Mouse (Mus musculus): ENCODE data around the gene Wwtr1. TPM values are rescaled to one million over a fixed set of nuclear protein-coding genes. Genes with fewer than 3 reads are reported as not detected.

The Wwtr1 gene
- polyA plus RNA-seq, 1 experiment: 0.16 TPM

- Histone ChIP-seq H3K4me3 (ENCODE audit: insufficient read depth, low read length) (no peak overlapping the region), H3K27ac (ENCODE audit: insufficient read depth, low read depth, low read length) (no peak overlapping the region), H3K4me1 (ENCODE audit: control insufficient read depth, insufficient read depth, low read length) (no peaks in the 10 kb centered on the region)
- TF ChIP-seq POLR2A (IDR thresholded peaks at IDR 0.05; ENCODE audit: borderline replicate concordance, low read depth, low read length) (no peak), CTCF (IDR thresholded peaks at IDR 0.05; ENCODE audit: low read depth, low read length) (no peak)
Observed at GRCm38 (mm10) chr3:57523093-57523492, 52.6 kb downstream of the Wwtr1 start.

GRCm38 (mm10) chr3:57521876-57522275 is 53.8 kb downstream of the Wwtr1 start:
- H3K27ac ChIP-seq (ENCODE audit: insufficient read depth, low read depth, low read length): no peak overlapping the region
- TF ChIP-seq POLR2A (IDR thresholded peaks at IDR 0.05; ENCODE audit: borderline replicate concordance, low read depth, low read length) (no peak), CTCF (IDR thresholded peaks at IDR 0.05; ENCODE audit: low read depth, low read length) (no peak)
- no peak overlapping the region for H3K4me3 ChIP-seq (ENCODE audit: insufficient read depth, low read length)

GRCm38 (mm10) chr3:57519995-57520394 is 55.7 kb downstream of the Wwtr1 start:
- Histone ChIP-seq H3K4me3 (ENCODE audit: insufficient read depth, low read length) (no peak overlapping the region), H3K27ac (ENCODE audit: insufficient read depth, low read depth, low read length) (no peak overlapping the region), H3K4me1 (ENCODE audit: control insufficient read depth, insufficient read depth, low read length) (no peaks in the 10 kb centered on the region)
- no peak for TF ChIP-seq CTCF (IDR thresholded peaks at IDR 0.05; ENCODE audit: low read depth, low read length)
- TF ChIP-seq POLR2A (IDR thresholded peaks at IDR 0.05; ENCODE audit: borderline replicate concordance, low read depth, low read length): no peak

More at GRCm38 (mm10) chr3:57521876-57522275, 53.8 kb downstream of the Wwtr1 start:
- H3K4me1 ChIP-seq (ENCODE audit: control insufficient read depth, insufficient read depth, low read length): no peaks in the 10 kb centered on the region

GRCm38 (mm10) chr3:57516146-57516545 is 59.6 kb downstream of the Wwtr1 start:
- Histone ChIP-seq H3K4me1 (ENCODE audit: control insufficient read depth, insufficient read depth, low read length) (no peaks in the 10 kb centered on the region), H3K27ac (ENCODE audit: insufficient read depth, low read depth, low read length) (no peak overlapping the region), H3K4me3 (ENCODE audit: insufficient read depth, low read length) (no peak overlapping the region)
- TF ChIP-seq CTCF (IDR thresholded peaks at IDR 0.05; ENCODE audit: low read depth, low read length) (no peak), POLR2A (IDR thresholded peaks at IDR 0.05; ENCODE audit: borderline replicate concordance, low read depth, low read length) (no peak)

- no peak overlapping the region for H3K4me3 ChIP-seq (ENCODE audit: insufficient read depth, low read length)
- no peaks in the 10 kb centered on the region for H3K4me1 ChIP-seq (ENCODE audit: control insufficient read depth, insufficient read depth, low read length)
- TF ChIP-seq POLR2A (IDR thresholded peaks at IDR 0.05; ENCODE audit: borderline replicate concordance, low read depth, low read length) (no peak), CTCF (IDR thresholded peaks at IDR 0.05; ENCODE audit: low read depth, low read length) (no peak)
- no peak overlapping the region for H3K27ac ChIP-seq (ENCODE audit: insufficient read depth, low read depth, low read length)
Observed at GRCm38 (mm10) chr3:57515044-57515443, 60.7 kb downstream of the Wwtr1 start.

- no peak overlapping the region for H3K4me3 ChIP-seq (ENCODE audit: insufficient read depth, low read length)
- H3K27ac ChIP-seq (ENCODE audit: insufficient read depth, low read depth, low read length): no peak overlapping the region
- no peaks in the 10 kb centered on the region for H3K4me1 ChIP-seq (ENCODE audit: control insufficient read depth, insufficient read depth, low read length)
- TF ChIP-seq POLR2A (IDR thresholded peaks at IDR 0.05; ENCODE audit: borderline replicate concordance, low read depth, low read length) (no peak), CTCF (IDR thresholded peaks at IDR 0.05; ENCODE audit: low read depth, low read length) (no peak)
Observed at GRCm38 (mm10) chr3:57511816-57512586, 63.7 kb downstream of the Wwtr1 start.

GRCm38 (mm10) chr3:57509945-57510675 is 65.6 kb downstream of the Wwtr1 start:
- H3K4me3 ChIP-seq (ENCODE audit: insufficient read depth, low read length): no peak overlapping the region
- no peak overlapping the region for H3K27ac ChIP-seq (ENCODE audit: insufficient read depth, low read depth, low read length)
- H3K4me1 ChIP-seq (ENCODE audit: control insufficient read depth, insufficient read depth, low read length): no peaks in the 10 kb centered on the region
- TF ChIP-seq POLR2A (IDR thresholded peaks at IDR 0.05; ENCODE audit: borderline replicate concordance, low read depth, low read length) (no peak), CTCF (IDR thresholded peaks at IDR 0.05; ENCODE audit: low read depth, low read length) (no peak)

GRCm38 (mm10) chr3:57505991-57506390 is 69.7 kb downstream of the Wwtr1 start:
- Histone ChIP-seq H3K4me3 (ENCODE audit: insufficient read depth, low read length) (no peak overlapping the region), H3K27ac (ENCODE audit: insufficient read depth, low read depth, low read length) (no peak overlapping the region), H3K4me1 (ENCODE audit: control insufficient read depth, insufficient read depth, low read length) (no peaks in the 10 kb centered on the region)
- TF ChIP-seq POLR2A (IDR thresholded peaks at IDR 0.05; ENCODE audit: borderline replicate concordance, low read depth, low read length) (no peak), CTCF (IDR thresholded peaks at IDR 0.05; ENCODE audit: low read depth, low read length) (no peak)

GRCm38 (mm10) chr3:57504756-57505155 is 71.0 kb downstream of the Wwtr1 start:
- TF ChIP-seq CTCF (IDR thresholded peaks at IDR 0.05; ENCODE audit: low read depth, low read length) (no peak), POLR2A (IDR thresholded peaks at IDR 0.05; ENCODE audit: borderline replicate concordance, low read depth, low read length) (no peak)
- Histone ChIP-seq H3K4me1 (ENCODE audit: control insufficient read depth, insufficient read depth, low read length) (no peaks in the 10 kb centered on the region), H3K4me3 (ENCODE audit: insufficient read depth, low read length) (no peak overlapping the region), H3K27ac (ENCODE audit: insufficient read depth, low read depth, low read length) (no peak overlapping the region)
